Mouse (Mus musculus): ENCODE data around the gene Phactr4. TPM values are rescaled to one million over a fixed set of nuclear protein-coding genes. Genes with fewer than 3 reads are reported as not detected.

Gene Phactr4
- total and polyA plus RNA-seq, 2 experiments from 2014 or later = 4.8 TPM

DNA sequence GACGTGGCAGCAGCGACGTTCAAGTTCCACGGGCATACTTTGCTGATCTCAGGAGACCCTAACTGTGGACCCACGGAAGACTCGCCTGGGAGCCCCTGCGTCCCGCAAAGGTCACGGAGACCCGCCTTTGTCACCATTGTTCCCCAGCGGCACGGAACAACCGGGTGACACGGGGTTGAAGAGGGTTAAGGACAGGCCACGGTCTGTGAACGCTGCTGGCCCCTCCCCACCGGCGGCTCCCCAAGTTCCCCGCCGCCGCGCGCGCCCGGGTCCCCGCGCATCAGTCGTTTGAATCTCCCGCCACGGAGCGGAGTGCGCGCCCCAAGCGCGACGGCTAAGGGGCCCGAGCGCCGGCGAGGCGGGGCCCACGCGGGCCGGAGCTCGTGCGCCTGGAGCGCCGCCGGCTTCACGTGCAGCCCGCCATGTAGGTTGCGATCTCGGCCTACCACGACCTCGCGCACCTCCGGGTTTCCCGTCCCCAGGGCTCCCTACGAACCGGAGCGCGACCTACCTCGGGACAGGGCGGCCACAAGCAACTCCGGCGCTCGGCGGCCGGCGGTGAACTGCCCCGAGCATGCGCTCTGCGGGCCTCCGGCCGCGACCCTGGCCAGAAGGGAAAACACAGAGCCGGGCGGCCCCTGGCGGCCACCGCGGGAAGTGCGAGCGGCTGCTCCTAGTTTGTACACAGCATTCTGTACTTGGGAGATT is 77.0 kb downstream of the Phactr4 start:
- peak; percentile 90 for DNase-seq (ENCODE audit: low spot score)
- Histone ChIP-seq H3K9ac (replicated peaks; ENCODE audit: low read length, poor library complexity, severe bottlenecking) (peak overlapping the region; percentile 61), H3K27ac (ENCODE audit: low read depth, low read length) (no peak overlapping the region), H3K4me1 (ENCODE audit: insufficient read depth, low read length) (peaks cover 7% of the 10 kb centered on the region; the same call in 1 of the 2 replicates), H3K9me3 (ENCODE audit: low read length) (no peaks in the 10 kb centered on the region), H3K36me3 (ENCODE audit: insufficient read depth, low read length) (no peaks in the 10 kb centered on the region), H3K4me3 (ENCODE audit: low read depth, low read length) (peak overlapping the region; percentile 83), H3K4me2 (ENCODE audit: low read depth, low read length, poor library complexity, severe bottlenecking) (peak overlapping the region; percentile 96), H3K27me3 (ENCODE audit: insufficient read depth, low read length) (no peaks in the 10 kb centered on the region)
- peak; percentile 87 for ATAC-seq (ENCODE audit: low FRiP score)
- TF ChIP-seq CTCF (IDR thresholded peaks at IDR 0.05) = peak; percentile 97
- under 1% methylated on average over 78 of the region's 83 CpGs for WGBS

GRCm38 (mm10) chr4:132344403-132345134 is 77.7 kb downstream of the Phactr4 start:
- H3K4me3 ChIP-seq (ENCODE audit: low read depth, low read length) = peak overlapping the region; percentile 83
- H3K4me2 ChIP-seq (ENCODE audit: low read depth, low read length, poor library complexity, severe bottlenecking) = peak overlapping the region; percentile 96
- ATAC-seq (ENCODE audit: low FRiP score) = no peak
- no peak for DNase-seq (ENCODE audit: low spot score)
- peaks cover 7% of the 10 kb centered on the region; the same call in 1 of the 2 replicates for H3K4me1 ChIP-seq (ENCODE audit: insufficient read depth, low read length)
- whole genome bisulfite sequencing = 8% methylated on average over 13 of the region's 13 CpGs
- H3K36me3 ChIP-seq (ENCODE audit: insufficient read depth, low read length) = 0 out of 2 replicates have a peak, but pooled peaks cover 2% of the 10 kb centered on the region
- no peak overlapping the region for H3K27ac ChIP-seq (ENCODE audit: low read depth, low read length)
- no peaks in the 10 kb centered on the region for H3K9me3 ChIP-seq (ENCODE audit: low read length)
- H3K9ac ChIP-seq (replicated peaks; ENCODE audit: low read length, poor library complexity, severe bottlenecking) = peak overlapping the region; percentile 61; the same call in 1 of the 2 replicates
- no peaks in the 10 kb centered on the region for H3K27me3 ChIP-seq (ENCODE audit: insufficient read depth, low read length)
- no peak for TF ChIP-seq CTCF (IDR thresholded peaks at IDR 0.05)

GRCm38 (mm10) chr4:132341451-132341850 is 80.8 kb downstream of the Phactr4 start:
- DNase-seq (ENCODE audit: low spot score) = no peak
- WGBS = 81% methylated on average over 3 of the region's 3 CpGs
- TF ChIP-seq CTCF (IDR thresholded peaks at IDR 0.05) = no peak

DNA sequence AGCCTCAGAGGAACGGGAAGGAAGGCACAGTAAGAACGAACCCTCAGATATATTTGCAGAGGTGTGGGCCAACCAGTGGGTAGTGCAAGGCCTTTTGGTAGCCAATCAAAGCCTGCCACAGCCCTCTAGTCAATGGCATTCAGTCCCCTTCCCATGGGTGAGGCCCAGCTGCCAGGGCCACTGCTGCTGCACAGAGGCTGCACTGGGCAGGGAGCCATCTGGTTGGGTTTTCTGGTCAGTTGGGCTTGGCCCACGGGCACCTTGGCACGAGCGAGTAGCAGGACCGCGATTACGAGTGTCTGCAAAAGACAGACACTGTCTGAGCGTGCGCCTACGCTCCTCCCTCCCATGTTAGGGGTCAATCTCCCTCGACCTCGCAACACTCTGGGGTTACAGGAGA is 83.3 kb downstream of the Phactr4 start:
- no peaks in the 10 kb centered on the region for H3K9me3 ChIP-seq (ENCODE audit: low read length)
- H3K4me3 ChIP-seq (ENCODE audit: low read depth, low read length) = no peak overlapping the region
- ATAC-seq (ENCODE audit: low FRiP score) = 0 out of 2 replicates have a peak, but pooled peaks have one; percentile 20
- 89% methylated on average over 13 of the region's 13 CpGs for WGBS
- H3K27me3 ChIP-seq (ENCODE audit: insufficient read depth, low read length) = no peaks in the 10 kb centered on the region
- H3K36me3 ChIP-seq (ENCODE audit: insufficient read depth, low read length) = peaks cover 22% of the 10 kb centered on the region; the same call in 1 of the 2 replicates
- TF ChIP-seq CTCF (IDR thresholded peaks at IDR 0.05) = no peak
- peak; percentile 64 for DNase-seq (ENCODE audit: low spot score)
- H3K4me1 ChIP-seq (ENCODE audit: insufficient read depth, low read length) = no peaks in the 10 kb centered on the region
- H3K4me2 ChIP-seq (ENCODE audit: low read depth, low read length, poor library complexity, severe bottlenecking) = no peak overlapping the region
- H3K9ac ChIP-seq (replicated peaks; ENCODE audit: low read length, poor library complexity, severe bottlenecking) = no peak overlapping the region
- H3K27ac ChIP-seq (ENCODE audit: low read depth, low read length) = no peak overlapping the region

More at GRCm38 (mm10) chr4:132341451-132341850, 80.8 kb downstream of the Phactr4 start:
- no peaks in the 10 kb centered on the region for H3K9me3 ChIP-seq (ENCODE audit: low read length)
- H3K4me3 ChIP-seq (ENCODE audit: low read depth, low read length) = no peak overlapping the region
- no peak overlapping the region for H3K27ac ChIP-seq (ENCODE audit: low read depth, low read length)
- ATAC-seq (ENCODE audit: low FRiP score) = no peak
- H3K9ac ChIP-seq (replicated peaks; ENCODE audit: low read length, poor library complexity, severe bottlenecking) = no peak overlapping the region
- H3K4me1 ChIP-seq (ENCODE audit: insufficient read depth, low read length) = peaks cover 7% of the 10 kb centered on the region; the same call in 1 of the 2 replicates
- no peak overlapping the region for H3K4me2 ChIP-seq (ENCODE audit: low read depth, low read length, poor library complexity, severe bottlenecking)
- H3K27me3 ChIP-seq (ENCODE audit: insufficient read depth, low read length) = no peaks in the 10 kb centered on the region
- 0 out of 2 replicates have a peak, but pooled peaks cover 14% of the 10 kb centered on the region for H3K36me3 ChIP-seq (ENCODE audit: insufficient read depth, low read length)

- no peaks in the 10 kb centered on the region for H3K27me3 ChIP-seq (ENCODE audit: insufficient read depth, low read length)
- no peak for TF ChIP-seq CTCF (IDR thresholded peaks at IDR 0.05)
- no peaks in the 10 kb centered on the region for H3K9me3 ChIP-seq (ENCODE audit: low read length)
- H3K4me2 ChIP-seq (ENCODE audit: low read depth, low read length, poor library complexity, severe bottlenecking) = no peak overlapping the region
- H3K9ac ChIP-seq (replicated peaks; ENCODE audit: low read length, poor library complexity, severe bottlenecking) = no peak overlapping the region
- H3K4me3 ChIP-seq (ENCODE audit: low read depth, low read length) = no peak overlapping the region
- H3K4me1 ChIP-seq (ENCODE audit: insufficient read depth, low read length) = peaks cover 9% of the 10 kb centered on the region
- peaks cover 25% of the 10 kb centered on the region for H3K36me3 ChIP-seq (ENCODE audit: insufficient read depth, low read length)
- H3K27ac ChIP-seq (ENCODE audit: low read depth, low read length) = no peak overlapping the region
- no peak for ATAC-seq (ENCODE audit: low FRiP score)
- DNase-seq (ENCODE audit: low spot score) = no peak
- WGBS = 92% methylated on average over 6 of the region's 6 CpGs
Observed at GRCm38 (mm10) chr4:132332880-132333279, 89.4 kb downstream of the Phactr4 start.

DNA sequence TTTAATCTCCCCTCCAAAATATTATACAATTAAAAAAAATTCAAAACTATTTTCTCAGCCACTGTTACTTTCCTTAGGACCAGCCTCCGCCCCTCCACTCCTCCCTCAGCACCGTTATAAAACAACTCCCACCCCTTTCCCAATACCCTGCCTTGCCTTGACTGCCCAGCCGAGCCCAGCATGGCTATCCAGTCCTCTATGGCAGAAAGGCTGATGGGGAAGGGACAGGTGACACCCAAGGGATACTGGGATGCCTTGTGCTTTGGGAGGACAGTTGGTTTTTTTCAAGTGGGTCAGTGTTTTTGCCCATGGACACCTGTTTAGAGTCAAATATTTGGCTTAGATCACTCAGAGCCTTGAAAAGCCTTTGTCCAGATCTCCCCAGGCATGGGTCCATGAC is 90.3 kb downstream of the Phactr4 start:
- H3K4me3 ChIP-seq (ENCODE audit: low read depth, low read length) = no peak overlapping the region
- H3K36me3 ChIP-seq (ENCODE audit: insufficient read depth, low read length) = peaks cover 19% of the 10 kb centered on the region
- H3K4me2 ChIP-seq (ENCODE audit: low read depth, low read length, poor library complexity, severe bottlenecking) = no peak overlapping the region
- no peak overlapping the region for H3K27ac ChIP-seq (ENCODE audit: low read depth, low read length)
- WGBS = 81% methylated on average over 3 of the region's 3 CpGs
- ATAC-seq (ENCODE audit: low FRiP score) (no peak), DNase-seq (ENCODE audit: low spot score) (no peak)
- H3K9me3 ChIP-seq (ENCODE audit: low read length) = no peaks in the 10 kb centered on the region
- H3K27me3 ChIP-seq (ENCODE audit: insufficient read depth, low read length) = no peaks in the 10 kb centered on the region
- no peak overlapping the region for H3K9ac ChIP-seq (replicated peaks; ENCODE audit: low read length, poor library complexity, severe bottlenecking)
- H3K4me1 ChIP-seq (ENCODE audit: insufficient read depth, low read length) = peaks cover 9% of the 10 kb centered on the region
- no peak for TF ChIP-seq CTCF (IDR thresholded peaks at IDR 0.05)
